Mouse (Mus musculus): Measurements from ENCODE around the gene Gm609. TPM values are rescaled to one million over a fixed set of nuclear protein-coding genes. Genes with fewer than 3 reads are reported as not detected.

Gm609 gene
- polyA plus RNA-seq, 1 experiment from 2014 or later = 0.05 TPM

- Histone ChIP-seq H3K9ac (ENCODE audit: low read depth, low read length) (no peak overlapping the region), H3K27ac (ENCODE audit: low read length) (no peak overlapping the region), H3K27me3 (ENCODE audit: control insufficient read depth, insufficient read depth, low read depth, low read length) (no peaks in the 10 kb centered on the region), H3K4me3 (ENCODE audit: low read depth, low read length) (no peak overlapping the region), H3K4me1 (ENCODE audit: control insufficient read depth, low read depth, low read length) (no peaks in the 10 kb centered on the region), H3K9me3 (replicated peaks; ENCODE audit: control insufficient read depth, low read length) (no peaks in the 10 kb centered on the region), H3K4me2 (ENCODE audit: low read depth, low read length) (no peak overlapping the region), H3K36me3 (ENCODE audit: control insufficient read depth, insufficient read depth) (no peaks in the 10 kb centered on the region)
- WGBS (ENCODE audit: insufficient replicate concordance) = 41% methylated on average over 4 of the region's 4 CpGs
- no peak for ATAC-seq (ENCODE audit: low read depth)
Measured at GRCm38 (mm10) chr16:45369285-45369965, 123.3 kb downstream of the Gm609 start.

- no peak overlapping the region for H3K4me2 ChIP-seq (ENCODE audit: low read depth, low read length)
- 67% methylated on average over 7 of the region's 7 CpGs for WGBS (ENCODE audit: insufficient replicate concordance)
- ATAC-seq (ENCODE audit: low read depth) = no peak
Measured at GRCm38 (mm10) chr16:45366111-45366510, 126.7 kb downstream of the Gm609 start.

GRCm38 (mm10) chr16:45365353-45365752 lies 127.4 kb downstream of the Gm609 start:
- 64% methylated on average over 9 of the region's 9 CpGs for WGBS (ENCODE audit: insufficient replicate concordance)
- H3K9ac ChIP-seq (ENCODE audit: low read depth, low read length) = no peak overlapping the region
- H3K4me3 ChIP-seq (ENCODE audit: low read depth, low read length) = no peak overlapping the region
- H3K9me3 ChIP-seq (replicated peaks; ENCODE audit: control insufficient read depth, low read length) = no peaks in the 10 kb centered on the region
- H3K27ac ChIP-seq (ENCODE audit: low read length) = no peak overlapping the region
- H3K36me3 ChIP-seq (ENCODE audit: control insufficient read depth, insufficient read depth) = no peaks in the 10 kb centered on the region
- H3K4me1 ChIP-seq (ENCODE audit: control insufficient read depth, low read depth, low read length) = no peaks in the 10 kb centered on the region
- no peak overlapping the region for H3K4me2 ChIP-seq (ENCODE audit: low read depth, low read length)
- ATAC-seq (ENCODE audit: low read depth) = no peak
- no peaks in the 10 kb centered on the region for H3K27me3 ChIP-seq (ENCODE audit: control insufficient read depth, insufficient read depth, low read depth, low read length)

More at GRCm38 (mm10) chr16:45366111-45366510, 126.7 kb downstream of the Gm609 start:
- Histone ChIP-seq H3K4me1 (ENCODE audit: control insufficient read depth, low read depth, low read length) (no peaks in the 10 kb centered on the region), H3K27me3 (ENCODE audit: control insufficient read depth, insufficient read depth, low read depth, low read length) (no peaks in the 10 kb centered on the region), H3K9me3 (replicated peaks; ENCODE audit: control insufficient read depth, low read length) (no peaks in the 10 kb centered on the region), H3K9ac (ENCODE audit: low read depth, low read length) (no peak overlapping the region), H3K27ac (ENCODE audit: low read length) (no peak overlapping the region), H3K36me3 (ENCODE audit: control insufficient read depth, insufficient read depth) (no peaks in the 10 kb centered on the region), H3K4me3 (ENCODE audit: low read depth, low read length) (no peak overlapping the region)

- Histone ChIP-seq H3K9me3 (replicated peaks; ENCODE audit: control insufficient read depth, low read length) (no peaks in the 10 kb centered on the region), H3K9ac (ENCODE audit: low read depth, low read length) (no peak overlapping the region), H3K4me2 (ENCODE audit: low read depth, low read length) (no peak overlapping the region), H3K4me1 (ENCODE audit: control insufficient read depth, low read depth, low read length) (no peaks in the 10 kb centered on the region), H3K4me3 (ENCODE audit: low read depth, low read length) (no peak overlapping the region), H3K36me3 (ENCODE audit: control insufficient read depth, insufficient read depth) (no peaks in the 10 kb centered on the region), H3K27me3 (ENCODE audit: control insufficient read depth, insufficient read depth, low read depth, low read length) (no peaks in the 10 kb centered on the region), H3K27ac (ENCODE audit: low read length) (no peak overlapping the region)
- ATAC-seq (ENCODE audit: low read depth) = no peak
- 63% methylated on average over 1 of the region's 1 CpGs for WGBS (ENCODE audit: insufficient replicate concordance)
Measured at GRCm38 (mm10) chr16:45364627-45365026, 128.1 kb downstream of the Gm609 start.

- 57% methylated on average over 4 of the region's 4 CpGs for WGBS (ENCODE audit: insufficient replicate concordance)
- H3K4me2 ChIP-seq (ENCODE audit: low read depth, low read length) = no peak overlapping the region
- H3K27ac ChIP-seq (ENCODE audit: low read length) = no peak overlapping the region
- no peaks in the 10 kb centered on the region for H3K4me1 ChIP-seq (ENCODE audit: control insufficient read depth, low read depth, low read length)
- no peak for ATAC-seq (ENCODE audit: low read depth)
- H3K27me3 ChIP-seq (ENCODE audit: control insufficient read depth, insufficient read depth, low read depth, low read length) = no peaks in the 10 kb centered on the region
- no peak overlapping the region for H3K9ac ChIP-seq (ENCODE audit: low read depth, low read length)
- H3K9me3 ChIP-seq (replicated peaks; ENCODE audit: control insufficient read depth, low read length) = no peaks in the 10 kb centered on the region
- no peak overlapping the region for H3K4me3 ChIP-seq (ENCODE audit: low read depth, low read length)
- H3K36me3 ChIP-seq (ENCODE audit: control insufficient read depth, insufficient read depth) = no peaks in the 10 kb centered on the region
Measured at GRCm38 (mm10) chr16:45363480-45364045, 129.2 kb downstream of the Gm609 start.

Other genes starting within 250 kb of the Gm609 start
- gene Cd200, start 83.9 kb downstream of the Gm609 start, polyA plus RNA-seq (2015; fragmentation: Nextera tagmentation; extraction: Ambion mirVana) = 0.67 and 0.72 TPM in 2 replicates
- not detected in 2 replicates for gene Gm17783, start 39.1 kb upstream of the Gm609 start, polyA plus RNA-seq (2015; fragmentation: Nextera tagmentation; extraction: Ambion mirVana)
- not detected in 2 replicates for gene Slc9c1, start 42.3 kb upstream of the Gm609 start, polyA plus RNA-seq (2015; fragmentation: Nextera tagmentation; extraction: Ambion mirVana)
- 1.8 and 1.9 TPM in 2 replicates for gene Gcsam, start 117.4 kb upstream of the Gm609 start, polyA plus RNA-seq (2015; fragmentation: Nextera tagmentation; extraction: Ambion mirVana)
- 0.27 and 0.32 TPM in 2 replicates for gene BC016579, start 161.1 kb upstream of the Gm609 start, polyA plus RNA-seq (2015; fragmentation: Nextera tagmentation; extraction: Ambion mirVana)
- gene Tmprss7, start 200.7 kb upstream of the Gm609 start, polyA plus RNA-seq (2015; fragmentation: Nextera tagmentation; extraction: Ambion mirVana) = 0.11 and 0.13 TPM in 2 replicates
- gene Tagln3, start 231.6 kb upstream of the Gm609 start, polyA plus RNA-seq (2015; fragmentation: Nextera tagmentation; extraction: Ambion mirVana) = 0.09 and 0.26 TPM in 2 replicates
- gene Abhd10, start 250.0 kb upstream of the Gm609 start, polyA plus RNA-seq (2015; fragmentation: Nextera tagmentation; extraction: Ambion mirVana) = 13.6 and 15.5 TPM in 2 replicates